Mouse (Mus musculus): ENCODE data around the gene Wipf3. TPM values are rescaled to one million over a fixed set of nuclear protein-coding genes. Genes with fewer than 3 reads are reported as not detected.
A peak's percentile ranks its signal among the peaks of the same experiment; 100 is the strongest.

The Wipf3 gene
- polyA plus RNA-seq (2015; fragmentation: Nextera tagmentation; extraction: Ambion mirVana): 2.7 and 3.7 TPM in 2 replicates

GRCm38 (mm10) chr6:54429447-54430194 lies at the start of gene Wipf3:
Gene Wipf3 (plus strand): TSS chr6:54429603.
- Histone ChIP-seq H3K4me2 (replicated peaks; ENCODE audit: low read depth, low read length) (peak within 1 kb of the TSS; percentile 85), H3K4me1 (ENCODE audit: insufficient read depth, low read depth, low read length) (peaks cover 11% of the 10 kb centered on the region; the same call in 1 of the 2 replicates), H3K36me3 (ENCODE audit: insufficient read depth, low read length) (no peaks in the 10 kb centered on the region), H3K27ac (ENCODE audit: low read length) (no peak within 1 kb of the TSS), H3K27me3 (replicated peaks; ENCODE audit: insufficient read depth, low read length) (0 out of 2 replicates have a peak, but pooled peaks cover 7% of the 10 kb centered on the region), H3K9ac (replicated peaks; ENCODE audit: low read depth) (peak within 1 kb of the TSS; percentile 20; the same call in 1 of the 2 replicates), H3K4me3 (ENCODE audit: low read depth, low read length) (peak within 1 kb of the TSS; percentile 45), H3K9me3 (ENCODE audit: low read length) (no peaks in the 10 kb centered on the region)
- DNase-seq (ENCODE audit: low spot score): peak; percentile 82
- ATAC-seq: peak; percentile 90
- under 1% methylated on average over 63 of the region's 71 CpGs for WGBS
- no peak for TF ChIP-seq EP300 (IDR thresholded peaks at IDR 0.05)
- peak; percentile 19 for TF ChIP-seq CTCF (IDR thresholded peaks at IDR 0.05)

DNA sequence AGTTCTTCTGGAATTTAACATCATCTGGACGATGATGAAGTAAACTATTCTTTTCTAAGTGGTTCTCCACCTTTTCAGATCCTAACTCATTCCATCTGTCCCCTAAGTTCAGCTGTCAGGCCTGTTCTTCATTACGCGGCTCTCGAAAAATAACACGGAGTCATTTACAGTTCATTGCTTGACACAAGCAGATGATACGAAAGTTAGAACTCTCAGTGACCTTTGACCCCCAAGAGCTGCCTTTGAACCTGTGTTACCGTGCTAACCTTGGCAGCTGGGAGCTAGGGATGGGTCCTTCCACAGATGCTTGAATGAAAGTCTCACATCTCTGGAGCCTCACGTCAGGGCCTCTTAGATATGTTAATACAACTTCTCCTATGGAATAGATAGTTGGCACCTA lies 46.8 kb upstream of the Wipf3 start:
- no peaks in the 10 kb centered on the region for H3K27me3 ChIP-seq (replicated peaks; ENCODE audit: insufficient read depth, low read length)
- H3K9me3 ChIP-seq (ENCODE audit: low read length): no peaks in the 10 kb centered on the region
- ATAC-seq (no peak), DNase-seq (ENCODE audit: low spot score) (no peak)
- no peaks in the 10 kb centered on the region for H3K36me3 ChIP-seq (ENCODE audit: insufficient read depth, low read length)
- WGBS: 57% methylated on average over 8 of the region's 8 CpGs
- H3K4me2 ChIP-seq (replicated peaks; ENCODE audit: low read depth, low read length): no peak overlapping the region
- no peak overlapping the region for H3K27ac ChIP-seq (ENCODE audit: low read length)
- no peak overlapping the region for H3K4me3 ChIP-seq (ENCODE audit: low read depth, low read length)
- no peaks in the 10 kb centered on the region for H3K4me1 ChIP-seq (ENCODE audit: insufficient read depth, low read depth, low read length)
- TF ChIP-seq EP300 (IDR thresholded peaks at IDR 0.05) (no peak), CTCF (IDR thresholded peaks at IDR 0.05) (no peak)
- no peak overlapping the region for H3K9ac ChIP-seq (replicated peaks; ENCODE audit: low read depth)

GRCm38 (mm10) chr6:54383893-54384524 lies 45.4 kb upstream of the Wipf3 start:
- Histone ChIP-seq H3K27ac (ENCODE audit: low read length) (no peak overlapping the region), H3K9me3 (ENCODE audit: low read length) (no peaks in the 10 kb centered on the region), H3K36me3 (ENCODE audit: insufficient read depth, low read length) (no peaks in the 10 kb centered on the region), H3K4me3 (ENCODE audit: low read depth, low read length) (no peak overlapping the region), H3K4me1 (ENCODE audit: insufficient read depth, low read depth, low read length) (no peaks in the 10 kb centered on the region), H3K4me2 (replicated peaks; ENCODE audit: low read depth, low read length) (no peak overlapping the region), H3K9ac (replicated peaks; ENCODE audit: low read depth) (no peak overlapping the region), H3K27me3 (replicated peaks; ENCODE audit: insufficient read depth, low read length) (no peaks in the 10 kb centered on the region)
- DNase-seq (ENCODE audit: low spot score) (peak; percentile 18), ATAC-seq (no peak)
- no peak for TF ChIP-seq CTCF (IDR thresholded peaks at IDR 0.05)
- TF ChIP-seq EP300 (IDR thresholded peaks at IDR 0.05): no peak
- 55% methylated on average over 12 of the region's 12 CpGs for WGBS

DNA sequence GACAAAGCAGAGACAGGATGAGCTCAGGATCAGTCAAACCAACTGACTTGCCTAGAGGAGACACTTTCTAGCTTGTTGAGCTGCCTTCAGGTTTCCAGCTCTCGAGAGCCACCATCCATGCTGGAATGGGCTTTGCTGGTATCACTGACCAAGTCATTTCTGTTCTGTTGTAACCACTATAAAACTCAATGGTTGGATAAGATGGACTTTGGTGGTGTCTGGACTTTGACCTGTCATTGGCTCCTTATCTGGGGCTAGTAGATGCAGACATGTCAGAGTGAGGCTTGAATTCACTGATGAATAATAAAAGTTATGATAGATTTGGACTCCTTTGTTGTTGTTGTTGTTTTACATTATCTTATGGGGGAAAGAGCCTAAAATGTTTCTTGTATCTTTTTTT lies 44.6 kb upstream of the Wipf3 start:
- no peak for DNase-seq (ENCODE audit: low spot score)
- no peak for TF ChIP-seq EP300 (IDR thresholded peaks at IDR 0.05)
- TF ChIP-seq CTCF (IDR thresholded peaks at IDR 0.05): no peak
- no peak overlapping the region for H3K27ac ChIP-seq (ENCODE audit: low read length)
- H3K4me1 ChIP-seq (ENCODE audit: insufficient read depth, low read depth, low read length): no peaks in the 10 kb centered on the region
- no peak overlapping the region for H3K9ac ChIP-seq (replicated peaks; ENCODE audit: low read depth)
- H3K4me2 ChIP-seq (replicated peaks; ENCODE audit: low read depth, low read length): no peak overlapping the region
- H3K27me3 ChIP-seq (replicated peaks; ENCODE audit: insufficient read depth, low read length): no peaks in the 10 kb centered on the region
- no peak overlapping the region for H3K4me3 ChIP-seq (ENCODE audit: low read depth, low read length)
- ATAC-seq: no peak
- WGBS: 90% methylated on average over 1 of the region's 1 CpGs
- no peaks in the 10 kb centered on the region for H3K9me3 ChIP-seq (ENCODE audit: low read length)
- no peaks in the 10 kb centered on the region for H3K36me3 ChIP-seq (ENCODE audit: insufficient read depth, low read length)

DNA sequence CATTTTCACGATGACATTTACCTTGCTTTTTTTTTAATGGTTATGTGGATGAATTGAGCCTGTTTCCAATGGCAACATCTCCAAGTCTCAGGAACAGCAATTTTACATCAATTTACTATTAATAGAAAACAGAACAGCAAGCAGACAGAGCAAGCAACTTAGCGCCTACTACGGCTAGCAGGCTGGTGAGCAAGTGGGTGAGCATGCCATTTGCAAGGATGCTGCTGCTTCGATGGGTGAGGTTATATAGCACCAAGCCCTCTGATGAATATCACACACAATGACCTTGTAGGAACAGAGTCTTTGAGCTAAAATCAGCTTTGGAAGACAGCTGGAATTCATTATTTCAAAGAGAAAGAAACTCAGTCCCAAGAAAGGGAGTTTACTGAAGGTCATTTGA lies 43.0 kb upstream of the Wipf3 start:
- 85% methylated on average over 4 of the region's 4 CpGs for WGBS
- DNase-seq (ENCODE audit: low spot score): no peak
- no peak for TF ChIP-seq CTCF (IDR thresholded peaks at IDR 0.05)

DNA sequence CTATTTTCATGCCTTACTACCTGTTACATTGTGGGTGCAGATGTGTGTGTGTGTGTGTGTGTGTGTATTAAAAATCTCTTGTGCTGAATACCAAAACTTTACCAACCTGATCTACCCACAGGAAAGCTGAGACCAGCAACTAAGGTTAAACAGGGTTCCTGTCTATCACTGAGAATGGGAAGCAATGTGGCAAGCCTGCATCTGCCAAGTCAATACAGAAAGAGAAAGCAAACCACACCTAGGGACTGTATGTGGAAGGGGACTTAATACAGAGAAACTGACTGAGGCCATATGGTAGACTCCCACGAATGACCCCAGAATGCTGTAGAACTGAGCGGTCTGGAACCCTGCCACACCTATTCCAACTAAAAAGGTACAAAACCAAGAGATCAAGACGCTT lies 42.4 kb upstream of the Wipf3 start:
- TF ChIP-seq EP300 (IDR thresholded peaks at IDR 0.05): no peak
- no peak for TF ChIP-seq CTCF (IDR thresholded peaks at IDR 0.05)
- no peak overlapping the region for H3K27ac ChIP-seq (ENCODE audit: low read length)
- H3K9me3 ChIP-seq (ENCODE audit: low read length): no peaks in the 10 kb centered on the region
- H3K4me3 ChIP-seq (ENCODE audit: low read depth, low read length): no peak overlapping the region
- H3K4me2 ChIP-seq (replicated peaks; ENCODE audit: low read depth, low read length): no peak overlapping the region
- WGBS: 80% methylated on average over 3 of the region's 3 CpGs
- H3K27me3 ChIP-seq (replicated peaks; ENCODE audit: insufficient read depth, low read length): no peaks in the 10 kb centered on the region
- no peaks in the 10 kb centered on the region for H3K4me1 ChIP-seq (ENCODE audit: insufficient read depth, low read depth, low read length)
- DNase-seq (ENCODE audit: low spot score) (no peak), ATAC-seq (no peak)
- no peak overlapping the region for H3K9ac ChIP-seq (replicated peaks; ENCODE audit: low read depth)
- no peaks in the 10 kb centered on the region for H3K36me3 ChIP-seq (ENCODE audit: insufficient read depth, low read length)

More for the DNA sequence above, 43.0 kb upstream of the Wipf3 start:
- no peaks in the 10 kb centered on the region for H3K36me3 ChIP-seq (ENCODE audit: insufficient read depth, low read length)
- no peak overlapping the region for H3K9ac ChIP-seq (replicated peaks; ENCODE audit: low read depth)
- no peak overlapping the region for H3K4me3 ChIP-seq (ENCODE audit: low read depth, low read length)
- no peak overlapping the region for H3K4me2 ChIP-seq (replicated peaks; ENCODE audit: low read depth, low read length)
- H3K9me3 ChIP-seq (ENCODE audit: low read length): no peaks in the 10 kb centered on the region
- no peak overlapping the region for H3K27ac ChIP-seq (ENCODE audit: low read length)
- H3K4me1 ChIP-seq (ENCODE audit: insufficient read depth, low read depth, low read length): no peaks in the 10 kb centered on the region
- H3K27me3 ChIP-seq (replicated peaks; ENCODE audit: insufficient read depth, low read length): no peaks in the 10 kb centered on the region
- no peak for ATAC-seq

All from lung, postnatal 0 days (tissue).